In the genomic region with DNA sequence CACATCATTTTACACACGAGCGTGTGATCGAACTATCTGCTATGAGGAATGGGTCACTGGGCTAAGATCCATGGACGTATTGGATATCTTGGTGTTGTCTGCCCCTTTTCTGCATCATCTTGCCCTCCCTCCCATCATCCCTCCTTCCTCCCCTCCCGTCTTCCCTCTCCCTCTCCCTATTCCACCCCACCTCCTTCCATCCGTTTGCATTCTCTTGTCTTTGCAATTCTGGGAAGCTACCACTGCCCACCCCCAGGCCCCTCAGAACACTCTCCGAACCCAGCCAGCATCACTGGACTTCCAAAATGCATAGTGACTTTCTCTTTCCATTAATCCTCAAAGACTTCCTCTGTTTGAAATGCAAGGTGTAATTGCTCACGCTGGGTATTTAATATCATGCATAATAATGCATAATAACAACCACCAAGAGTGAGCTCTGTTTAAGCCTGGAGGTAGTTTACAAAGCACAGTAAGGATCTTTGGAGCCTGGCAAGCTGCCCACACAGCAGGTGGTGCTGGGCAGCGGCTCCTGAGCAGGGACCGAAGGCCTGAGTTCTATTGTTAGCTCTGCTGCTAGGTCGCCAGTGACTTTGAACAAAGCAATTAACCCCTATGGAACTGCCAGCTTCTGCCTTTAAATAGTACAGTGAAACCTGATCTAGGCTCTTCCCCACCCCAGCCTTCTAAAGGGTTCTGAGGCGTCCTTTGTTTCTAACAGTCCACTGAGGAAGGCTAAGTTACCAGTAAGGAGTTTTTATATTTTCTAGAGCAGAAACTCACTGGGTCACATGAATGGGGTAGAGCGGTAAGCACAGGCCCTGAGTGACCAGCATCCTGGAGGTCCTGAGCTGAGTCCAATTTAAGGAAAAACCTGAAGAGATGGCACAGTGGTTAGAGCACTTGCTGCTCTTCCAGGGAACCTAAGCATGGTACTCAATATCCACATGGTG, we compare ENCODE assay signal across 8 mouse cellular contexts. TPM values are rescaled to one million over a fixed set of nuclear protein-coding genes. Genes with fewer than 3 reads are reported as not detected.
DNase-seq lines count a peak whose midpoint lies in the region; ATAC-seq lines count a peak whose summit lies in the region.

No protein-coding gene starts in this region.

- no peaks in the 10 kb centered on the region for H3K9me3 ChIP-seq in embryonic facial prominence, embryonic 12.5 days
- no peaks in the 10 kb centered on the region for H3K9me3 ChIP-seq in hindbrain, embryonic 11.5 days (ENCODE audit: control insufficient read depth, low read length)
- H3K9me3 ChIP-seq in limb, embryonic 13.5 days: no peaks in the 10 kb centered on the region
- no peaks in the 10 kb centered on the region for H3K9me3 ChIP-seq in stomach, embryonic 15.5 days

- WGBS in embryonic facial prominence, embryonic 12.5 days: 37% methylated on average over 13 of the region's 13 CpGs
- 32% methylated on average over 13 of the region's 13 CpGs for whole genome bisulfite sequencing in hindbrain, embryonic 11.5 days
- 40% methylated on average over 13 of the region's 13 CpGs for WGBS in limb, embryonic 13.5 days
- WGBS in stomach, embryonic 15.5 days: 47% methylated on average over 13 of the region's 13 CpGs

- H3K27me3 ChIP-seq in embryonic facial prominence, embryonic 12.5 days: no peaks in the 10 kb centered on the region
- H3K27me3 ChIP-seq in hindbrain, embryonic 11.5 days (ENCODE audit: control insufficient read depth, insufficient read depth, low read length): no peaks in the 10 kb centered on the region
- H3K27me3 ChIP-seq in limb, embryonic 13.5 days: no peaks in the 10 kb centered on the region
- H3K27me3 ChIP-seq in stomach, embryonic 15.5 days (replicated peaks): no peaks in the 10 kb centered on the region

- ATAC-seq in embryonic facial prominence, embryonic 12.5 days (ENCODE audit: insufficient number of reproducible peaks, insufficient read depth, low FRiP score, low TSS enrichment): peak; percentile 82
- ATAC-seq in hindbrain, embryonic 11.5 days (ENCODE audit: low FRiP score): peak; percentile 51; the same call in 1 of the 2 replicates
- ATAC-seq in limb, embryonic 13.5 days (ENCODE audit: low FRiP score, low read depth): peak; percentile 73
- ATAC-seq in stomach, embryonic 15.5 days (ENCODE audit: insufficient read depth, low FRiP score, low read depth): peak; percentile 66

- intact Hi-C loops in heart, postnatal 25 days (cut with DNase I): no loop called here

- 0 out of 2 replicates have a peak overlapping the region, but pooled peaks have one; percentile 23 for H3K27ac ChIP-seq in embryonic facial prominence, embryonic 12.5 days
- H3K27ac ChIP-seq in hindbrain, embryonic 11.5 days (ENCODE audit: low read depth, low read length): no peak overlapping the region
- no peak overlapping the region for H3K27ac ChIP-seq in limb, embryonic 13.5 days
- H3K27ac ChIP-seq in stomach, embryonic 15.5 days: peak overlapping the region; percentile 48

- peak; percentile 93 for DNase-seq in heart, adult 11 months
- DNase-seq in heart, postnatal 25 days (ENCODE audit: low spot score): no peak
- DNase-seq in hindbrain, embryonic 11.5 days (ENCODE audit: low spot score): peak; percentile 54
- DNase-seq in adipocyte (ENCODE audit: low spot score): no peak
- no peak for DNase-seq in gastrocnemius, adult 8-10 months (ENCODE audit: low spot score in 2 of 2)

- no peak overlapping the region for H3K4me3 ChIP-seq in embryonic facial prominence, embryonic 12.5 days
- H3K4me3 ChIP-seq in hindbrain, embryonic 11.5 days (ENCODE audit: low read depth, low read length): no peak overlapping the region
- H3K4me3 ChIP-seq in limb, embryonic 13.5 days: no peak overlapping the region
- H3K4me3 ChIP-seq in stomach, embryonic 15.5 days (replicated peaks): no peak overlapping the region

- no peaks in the 10 kb centered on the region for H3K36me3 ChIP-seq in embryonic facial prominence, embryonic 12.5 days
- H3K36me3 ChIP-seq in hindbrain, embryonic 11.5 days (ENCODE audit: control insufficient read depth, insufficient read depth, low read length): no peaks in the 10 kb centered on the region
- no peaks in the 10 kb centered on the region for H3K36me3 ChIP-seq in limb, embryonic 13.5 days
- no peaks in the 10 kb centered on the region for H3K36me3 ChIP-seq in stomach, embryonic 15.5 days

- H3K9ac ChIP-seq in embryonic facial prominence, embryonic 12.5 days: no peak overlapping the region
- no peak overlapping the region for H3K9ac ChIP-seq in hindbrain, embryonic 11.5 days (ENCODE audit: low read depth, low read length)
- H3K9ac ChIP-seq in limb, embryonic 13.5 days: no peak overlapping the region
- H3K9ac ChIP-seq in stomach, embryonic 15.5 days: no peak overlapping the region

- H3K4me2 ChIP-seq in embryonic facial prominence, embryonic 12.5 days (replicated peaks): no peak overlapping the region
- H3K4me2 ChIP-seq in hindbrain, embryonic 11.5 days (replicated peaks; ENCODE audit: low read depth, low read length): no peak overlapping the region
- 0 out of 2 replicates have a peak overlapping the region, but pooled peaks have one; percentile 9 for H3K4me2 ChIP-seq in limb, embryonic 13.5 days (replicated peaks)
- no peak overlapping the region for H3K4me2 ChIP-seq in stomach, embryonic 15.5 days

- peaks cover 13% of the 10 kb centered on the region for H3K4me1 ChIP-seq in embryonic facial prominence, embryonic 12.5 days
- 0 out of 2 replicates have a peak, but pooled peaks cover 4% of the 10 kb centered on the region for H3K4me1 ChIP-seq in hindbrain, embryonic 11.5 days (replicated peaks; ENCODE audit: control insufficient read depth, insufficient read depth, low read length)
- peaks cover 14% of the 10 kb centered on the region for H3K4me1 ChIP-seq in limb, embryonic 13.5 days
- peaks cover 8% of the 10 kb centered on the region; the same call in 1 of the 2 replicates for H3K4me1 ChIP-seq in stomach, embryonic 15.5 days

RNA-seq across cellular contexts. Expression of gene Slc35g2, which starts 10.9 kb away (rescaled TPM):
- 1 to 10 TPM; 3.7 to 4.9 TPM for total RNA-seq in heart, postnatal 25 days (2021)
- 4.4 and 5.2 TPM in 2 replicates for polyA plus RNA-seq in embryonic facial prominence, embryonic 12.5 days (2016; fragmentation: Nextera tagmentation; extraction: Ambion mirVana)
- polyA plus RNA-seq in hindbrain, embryonic 11.5 days (2014; fragmentation: Nextera tagmentation; extraction: Ambion mirVana): 5.9 and 9.2 TPM in 2 replicates
- 2.7 TPM in 2 replicates for polyA plus RNA-seq in limb, embryonic 13.5 days (2015; fragmentation: Nextera tagmentation; extraction: Ambion mirVana)
- 6.2 and 7.5 TPM in 2 replicates for polyA plus RNA-seq in stomach, embryonic 15.5 days (2015; fragmentation: Nextera tagmentation; extraction: Ambion mirVana)
- total RNA-seq in gastrocnemius, adult 8-10 months (2022): under 1 TPM; 0.48 to 0.77 (median 0.51) TPM

RNA-seq across cellular contexts. Expression of gene Stag1, which starts 15.8 kb away (rescaled TPM):
- total RNA-seq in heart, postnatal 25 days (2021): 10 to 100 TPM; 27.1 to 30.6 TPM
- 60.6 and 70.5 TPM in 2 replicates for polyA plus RNA-seq in embryonic facial prominence, embryonic 12.5 days (2016; fragmentation: Nextera tagmentation; extraction: Ambion mirVana)
- 51.0 and 57.4 TPM in 2 replicates for polyA plus RNA-seq in hindbrain, embryonic 11.5 days (2014; fragmentation: Nextera tagmentation; extraction: Ambion mirVana)
- 52.5 and 55.4 TPM in 2 replicates for polyA plus RNA-seq in limb, embryonic 13.5 days (2015; fragmentation: Nextera tagmentation; extraction: Ambion mirVana)
- 40.9 and 42.6 TPM in 2 replicates for polyA plus RNA-seq in stomach, embryonic 15.5 days (2015; fragmentation: Nextera tagmentation; extraction: Ambion mirVana)
- 10 to 100 TPM; 19.2 to 22.6 (median 20.8) TPM for total RNA-seq in gastrocnemius, adult 8-10 months (2022)

RNA-seq across cellular contexts. Expression of gene Nck1, which starts 35.9 kb away (rescaled TPM):
- total RNA-seq in heart, postnatal 25 days (2021): 10 to 100 TPM; 44.9 to 51.9 TPM
- polyA plus RNA-seq in embryonic facial prominence, embryonic 12.5 days (2016; fragmentation: Nextera tagmentation; extraction: Ambion mirVana): 75.2 and 79.6 TPM in 2 replicates
- polyA plus RNA-seq in hindbrain, embryonic 11.5 days (2014; fragmentation: Nextera tagmentation; extraction: Ambion mirVana): 74.2 and 78.4 TPM in 2 replicates
- 74.4 and 76.5 TPM in 2 replicates for polyA plus RNA-seq in limb, embryonic 13.5 days (2015; fragmentation: Nextera tagmentation; extraction: Ambion mirVana)
- polyA plus RNA-seq in stomach, embryonic 15.5 days (2015; fragmentation: Nextera tagmentation; extraction: Ambion mirVana): 62.2 and 63.7 TPM in 2 replicates
- 10 to 100 TPM; 22.9 to 29.0 (median 26.6) TPM for total RNA-seq in gastrocnemius, adult 8-10 months (2022)

Comparison
In these comparisons a context has a peak if more than half of its experiments do, and no peak if none do; other contexts are left out.
1. DNase-seq: peak in heart, adult 11 months (single experiment) and hindbrain, embryonic 11.5 days (single experiment); none in heart, postnatal 25 days (single experiment), adipocyte (single experiment) and gastrocnemius, adult 8-10 months (0 of 2).
2. H3K27ac ChIP-seq: peak in embryonic facial prominence, embryonic 12.5 days (single experiment) and stomach, embryonic 15.5 days (single experiment); none in hindbrain, embryonic 11.5 days (single experiment) and limb, embryonic 13.5 days (single experiment).
3. Peak in every context shown above with its lines, with median percentiles within 50 percentile points of each other: ATAC-seq.